Mouse (Mus musculus) cerebellum, adult 8-10 months (tissue): Measurements from ENCODE around the gene Scfd2.
A peak's percentile ranks its signal among the peaks of the same experiment; 100 is the strongest.

Source experiments
- DNase-seq: peaks from one replicate; pipeline ENCODE4 v3.0.0; 2022

Scfd2 gene

DNA sequence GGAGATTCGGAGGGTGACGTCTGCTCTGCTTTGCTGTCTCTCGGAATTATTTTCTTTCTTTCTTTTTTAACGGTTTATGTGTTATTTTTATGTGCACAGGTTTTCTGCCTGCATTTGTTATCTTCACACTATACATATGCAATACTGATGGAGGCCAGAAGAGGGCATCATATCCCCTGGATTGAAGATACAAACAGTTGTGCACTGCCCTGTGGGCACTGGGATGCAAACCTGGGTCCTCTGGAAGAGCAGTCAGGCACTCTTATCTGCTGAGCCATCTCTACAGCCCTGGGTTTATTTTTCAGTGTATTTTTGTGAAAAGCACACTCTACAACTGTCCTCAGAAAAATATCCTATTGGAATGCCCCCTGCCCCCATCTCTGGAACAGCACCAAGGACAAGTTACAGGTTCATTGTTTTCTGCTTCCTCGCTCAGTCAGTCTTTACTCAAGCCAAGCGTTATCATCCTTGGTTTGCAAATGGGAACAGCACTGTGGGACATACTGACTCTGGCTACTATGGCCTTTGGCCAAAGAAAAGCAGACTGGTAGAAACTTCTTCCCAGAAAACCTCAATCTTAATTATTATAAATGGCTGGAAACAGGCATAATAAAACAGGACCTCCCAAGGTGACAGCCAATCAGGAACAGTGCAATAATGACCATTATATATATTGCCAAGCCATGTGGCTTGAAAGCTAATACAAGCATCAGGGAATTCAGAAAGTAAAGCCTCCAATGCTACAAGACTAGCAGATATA is 75.9 kb downstream of the Scfd2 start:
- no peak for DNase-seq

DNA sequence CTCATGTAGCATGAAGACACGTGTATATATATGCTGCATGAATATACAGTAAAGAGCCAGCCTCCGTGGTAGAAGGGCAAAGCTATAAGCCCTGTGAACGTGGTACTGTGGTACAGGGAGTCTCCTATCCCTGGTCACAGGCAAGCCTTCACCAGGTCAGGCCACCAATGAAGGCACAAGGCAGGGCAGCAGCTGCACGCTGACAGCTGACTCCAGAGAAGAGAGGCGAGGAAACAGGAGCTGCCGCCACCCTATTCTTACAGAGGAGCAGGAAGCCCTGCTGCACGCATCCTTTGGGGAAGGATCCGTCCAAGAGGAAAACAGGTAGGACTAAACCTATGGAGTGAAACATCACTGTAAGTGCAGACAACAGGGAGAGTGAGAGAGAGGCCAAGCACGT is 76.5 kb downstream of the Scfd2 start:
- DNase-seq: no peak

- DNase-seq: no peak
Observed at GRCm38 (mm10) chr5:74450977-74451376, 80.6 kb downstream of the Scfd2 start.

GRCm38 (mm10) chr5:74447517-74448334 is 83.8 kb downstream of the Scfd2 start:
- no peak for DNase-seq

DNA sequence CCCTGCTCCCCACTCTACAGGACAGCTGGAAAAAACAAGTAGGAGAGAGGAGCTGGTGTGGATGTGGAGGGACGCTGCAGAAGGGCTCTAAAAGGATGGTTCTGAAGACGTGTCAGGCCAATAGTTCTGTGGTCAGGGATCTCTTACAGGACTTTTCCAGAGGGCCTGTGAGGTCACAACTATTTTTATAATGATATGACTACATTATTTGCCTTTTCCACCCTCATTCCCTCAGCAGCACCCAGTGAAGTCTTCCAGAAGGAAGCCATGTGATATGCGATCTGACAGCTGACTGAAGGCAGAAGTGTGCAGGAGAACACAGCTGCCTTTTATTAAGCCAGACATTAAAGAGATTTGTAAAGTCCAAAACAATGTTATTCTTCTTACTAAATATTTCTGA is 85.7 kb downstream of the Scfd2 start:
- no peak for DNase-seq

DNA sequence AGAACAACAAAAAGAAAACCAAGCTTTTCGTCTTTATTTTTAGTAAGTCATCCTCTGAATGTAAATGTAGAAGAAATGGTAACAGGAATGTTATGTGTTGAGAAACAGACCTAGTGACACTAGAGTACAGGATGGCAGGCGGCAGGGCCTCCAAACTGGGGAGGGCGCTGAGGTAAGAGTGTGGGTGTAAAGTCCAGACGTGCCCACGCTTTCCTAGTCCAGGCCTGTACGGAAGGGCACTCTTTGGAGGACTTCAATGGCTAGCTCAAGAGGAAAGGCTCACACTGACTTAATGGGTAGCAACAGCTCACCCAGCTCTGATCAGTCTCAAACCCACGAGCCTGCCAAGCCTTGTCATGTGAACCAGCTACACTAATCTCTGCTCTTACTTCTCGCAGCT is 93.2 kb downstream of the Scfd2 start:
- DNase-seq: no peak

- DNase-seq: peak; percentile 64
Observed at GRCm38 (mm10) chr5:74433580-74434147, 97.9 kb downstream of the Scfd2 start.

GRCm38 (mm10) chr5:74432879-74433539 is 98.5 kb downstream of the Scfd2 start:
- DNase-seq: no peak

GRCm38 (mm10) chr5:74420615-74421132 is 110.9 kb downstream of the Scfd2 start:
- DNase-seq: no peak

DNA sequence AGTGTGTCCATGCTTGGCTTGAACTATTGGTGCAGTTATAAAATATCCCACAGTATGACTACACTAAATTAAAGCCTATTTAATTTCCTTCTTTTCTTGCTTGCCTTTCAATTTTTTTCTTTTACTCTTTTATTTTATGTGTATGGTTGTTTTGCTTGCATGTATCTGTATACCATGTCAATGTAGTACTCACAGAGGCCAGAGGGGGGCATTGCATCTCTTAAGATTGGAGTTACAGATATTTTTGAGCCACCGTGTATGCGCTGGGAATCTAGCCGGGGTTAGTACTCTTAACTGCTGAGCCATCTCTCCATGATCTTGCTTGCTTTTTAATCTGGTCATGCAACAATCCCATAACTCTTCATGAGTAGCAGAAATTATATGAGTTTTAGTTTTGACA is 119.0 kb downstream of the Scfd2 start:
- no peak for DNase-seq

DNA sequence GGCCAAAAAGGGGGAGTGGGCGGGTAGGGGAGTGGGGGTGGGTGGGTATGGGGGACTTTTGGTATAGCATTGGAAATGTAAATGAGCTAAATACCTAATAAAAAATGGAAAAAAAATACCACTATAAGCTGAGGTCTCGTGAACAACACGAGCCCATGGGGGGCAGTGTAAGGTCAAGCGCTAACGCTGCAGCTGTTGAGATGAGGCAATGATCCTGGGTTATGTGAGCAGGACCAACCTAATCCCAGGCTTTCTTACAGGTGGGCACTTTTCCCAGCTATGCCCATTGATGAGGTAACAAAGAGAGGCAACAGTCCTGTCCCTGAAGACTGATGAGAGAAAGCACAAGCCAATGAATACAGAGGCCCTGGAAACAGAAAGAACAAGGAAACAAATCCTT is 126.7 kb downstream of the Scfd2 start:
- no peak for DNase-seq

DNA sequence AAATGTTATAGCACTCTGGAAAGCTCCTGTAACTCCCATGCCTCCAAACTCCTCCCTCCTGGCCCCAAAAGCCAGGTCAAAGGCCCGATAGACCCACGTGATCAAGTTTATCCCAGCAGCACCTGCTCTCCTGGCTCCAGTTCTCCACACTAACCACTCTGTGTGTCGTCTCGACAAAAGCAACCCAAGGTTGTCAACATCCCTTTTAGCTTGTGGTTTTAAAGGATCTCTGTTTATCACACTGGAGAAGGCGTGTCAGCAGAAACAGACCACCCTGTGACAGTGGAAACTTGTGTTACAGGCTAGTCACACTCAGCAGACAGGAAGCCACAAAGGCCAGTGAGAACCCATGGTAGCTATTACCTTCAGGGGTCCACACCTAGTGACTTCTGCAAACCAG is 127.5 kb downstream of the Scfd2 start:
- DNase-seq: no peak

GRCm38 (mm10) chr5:74402626-74403025 is 128.9 kb downstream of the Scfd2 start:
- no peak for DNase-seq

GRCm38 (mm10) chr5:74391806-74392205 is 139.8 kb downstream of the Scfd2 start:
- DNase-seq: no peak

DNA sequence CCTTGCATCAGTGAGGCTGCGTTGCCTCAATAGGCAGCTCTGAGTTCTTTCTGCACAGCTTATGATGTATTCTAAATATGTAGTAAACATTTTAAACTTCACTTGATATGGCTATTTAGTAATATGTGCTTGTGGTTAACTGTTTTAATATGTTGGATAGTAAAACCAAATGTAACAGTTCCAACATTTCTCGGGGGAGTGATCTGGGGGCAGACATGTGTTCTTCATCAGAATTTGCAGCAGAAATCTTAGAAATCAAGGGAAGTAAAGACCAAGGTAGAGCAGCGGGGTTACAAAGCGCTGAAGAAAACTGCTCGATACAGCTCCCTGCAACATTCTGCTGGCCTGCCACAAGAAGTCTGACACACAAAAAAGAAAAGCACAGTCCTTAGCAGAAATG is 140.2 kb downstream of the Scfd2 start:
- no peak for DNase-seq

DNA sequence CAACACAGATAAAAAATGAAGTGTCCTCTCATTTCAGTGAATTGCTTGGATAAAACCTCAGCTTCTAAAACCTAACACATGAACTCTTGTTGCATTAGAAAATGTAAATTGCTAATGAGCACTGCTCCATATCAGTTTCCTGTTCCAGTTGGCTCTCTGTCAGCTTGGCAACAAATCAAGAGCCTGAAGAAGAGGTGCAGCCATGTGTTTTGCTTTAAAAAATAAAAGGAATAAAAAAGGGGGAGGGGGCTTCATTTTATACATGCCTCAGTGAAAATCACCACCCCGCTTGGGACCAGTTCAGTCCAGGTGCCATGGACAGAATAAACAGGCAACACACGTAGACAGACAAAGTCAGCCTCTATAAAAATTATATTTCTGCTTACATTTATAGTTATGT is 142.7 kb downstream of the Scfd2 start:
- no peak for DNase-seq

DNA sequence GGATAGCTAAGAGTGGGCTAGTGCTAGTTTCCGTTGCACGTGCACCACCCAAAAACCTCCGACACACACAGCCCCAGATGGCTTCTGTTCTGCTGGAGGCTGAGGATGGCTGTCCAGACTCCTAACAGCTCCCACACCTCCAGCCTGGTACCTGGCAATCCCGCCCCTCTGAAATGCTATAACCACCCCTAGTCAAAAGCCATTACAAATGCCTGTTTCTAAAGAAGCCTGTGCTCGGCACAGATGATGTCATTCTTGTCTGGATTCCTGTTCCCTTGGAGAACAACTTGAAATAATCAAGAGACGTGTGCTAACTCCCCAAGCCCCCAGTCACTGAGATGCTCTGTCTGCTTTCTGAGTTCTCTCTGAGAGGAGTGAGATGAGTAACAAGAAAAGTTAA is 143.5 kb downstream of the Scfd2 start:
- DNase-seq: no peak

DNA sequence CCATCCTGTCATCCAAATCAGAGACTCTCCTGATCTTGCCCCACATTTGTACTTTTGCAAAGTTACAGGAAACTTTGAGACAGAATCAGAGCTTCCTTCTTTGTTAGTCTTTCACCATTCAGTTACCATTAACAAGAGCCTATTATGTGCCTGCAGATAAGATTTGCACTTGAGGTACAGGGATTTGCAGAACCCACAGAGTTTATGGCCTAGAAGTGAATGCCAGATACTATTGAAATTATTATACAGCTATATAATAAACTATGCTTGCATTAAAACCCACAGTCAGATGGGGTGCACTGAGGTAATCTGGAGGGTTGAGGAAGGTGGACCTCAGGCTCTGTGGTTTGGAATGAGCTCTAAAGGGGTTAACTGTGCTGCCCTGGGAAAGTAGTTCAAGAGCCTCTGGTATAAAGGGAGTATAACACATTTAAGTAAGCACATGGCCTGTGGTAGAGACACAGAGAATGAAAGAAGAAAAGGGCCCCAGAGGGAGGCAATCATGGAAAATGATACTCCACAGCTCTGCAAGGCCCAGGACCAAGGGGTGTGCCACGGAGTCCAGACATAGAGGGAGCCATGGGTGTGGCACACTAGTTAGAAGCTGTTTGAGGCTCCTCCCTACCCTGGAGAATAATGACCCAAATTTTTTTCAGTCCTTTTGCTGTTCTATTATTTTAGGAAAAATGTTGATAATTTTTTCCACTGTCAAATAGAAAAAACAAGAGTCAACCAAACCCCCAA is 144.2 kb downstream of the Scfd2 start:
- no peak for DNase-seq

DNA sequence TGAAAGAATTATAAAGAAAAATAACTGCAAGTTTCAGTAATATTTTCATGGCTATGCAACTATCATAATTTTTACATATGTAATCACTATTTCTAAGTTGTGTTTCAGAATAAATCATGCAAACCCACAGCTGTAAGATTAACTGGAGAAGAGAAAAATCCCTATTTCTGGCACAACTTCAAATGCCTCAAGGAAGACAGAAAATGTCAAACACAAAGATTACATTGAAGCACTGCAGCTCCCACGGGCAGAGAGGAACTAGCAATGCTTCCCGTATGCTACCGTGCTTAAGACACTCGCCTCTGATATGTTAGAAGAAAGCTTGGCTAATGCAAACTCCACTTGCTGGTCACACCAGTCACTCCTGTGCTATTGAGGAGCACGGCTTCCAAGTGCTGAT is 151.5 kb downstream of the Scfd2 start:
- DNase-seq: no peak

GRCm38 (mm10) chr5:74366710-74367101 is 164.9 kb downstream of the Scfd2 start:
- no peak for DNase-seq

DNA sequence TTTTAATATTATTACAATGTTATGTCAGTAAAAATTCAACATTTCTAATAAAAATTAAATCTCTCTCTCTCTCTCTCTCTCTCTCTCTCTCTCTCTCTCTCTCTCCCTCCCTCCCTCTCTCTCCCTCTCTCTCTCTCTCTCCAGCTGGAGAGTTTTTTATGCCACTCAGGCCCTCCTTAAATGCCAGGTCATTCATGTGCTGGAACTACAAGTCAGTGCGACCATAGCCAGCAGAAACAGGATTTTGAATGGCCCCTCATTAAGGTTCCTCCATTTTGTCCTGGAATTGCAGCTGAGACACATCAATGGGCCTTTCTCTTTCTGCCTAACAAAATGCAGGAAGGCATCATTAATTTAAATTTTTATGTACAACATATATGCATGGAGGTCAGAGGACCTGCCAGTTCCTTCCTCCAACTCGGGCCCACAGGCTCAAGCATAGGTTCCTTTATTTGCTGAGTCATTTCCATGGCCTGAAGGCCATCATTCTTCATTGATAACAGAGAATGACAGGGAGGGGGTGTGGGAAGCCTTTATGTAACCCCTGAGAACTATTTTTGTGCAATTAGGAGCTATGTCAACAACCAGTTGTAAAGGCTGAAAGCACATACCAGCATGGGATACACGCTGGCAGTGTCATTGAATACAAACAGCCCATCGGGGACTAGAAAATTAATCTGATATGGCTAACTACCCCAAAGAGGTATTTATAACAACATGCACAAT is 165.4 kb downstream of the Scfd2 start:
- no peak for DNase-seq

- DNase-seq: no peak
Observed at GRCm38 (mm10) chr5:74365408-74365807, 166.2 kb downstream of the Scfd2 start.
